Mouse (Mus musculus) gastrocnemius, adult 2 months (tissue): ENCODE results near the gene Cdc42ep4. TPM values are rescaled to one million over a fixed set of nuclear protein-coding genes. Genes with fewer than 3 reads are reported as not detected.

Experiments used
- DNase-seq: peaks from one replicate; pipeline ENCODE4 v3.0.0; 2022
- H3K27ac ChIP-seq: fragments of 200-600 bp; 2 replicates; pipeline ENCODE4 v1.8.1; 2022; ENCODE audit warnings: mild to moderate bottlenecking
- H3K4me3 ChIP-seq: fragments of 200-600 bp; 2 replicates; pipeline ENCODE4 v1.8.1; 2022; ENCODE audit warnings: mild to moderate bottlenecking, moderate library complexity
- CTCF ChIP-seq: fragments of 200-600 bp; IDR thresholded peaks from 2 replicates; pipeline ENCODE4 v1.8.1; 2022; ENCODE audit warnings: antibody characterized with exemption, mild to moderate bottlenecking, moderate library complexity
- intact Hi-C: fragments of 180-260 bp; cut with DNase I; formaldehyde crosslinking; loops from one replicate; pipeline ENCODE4 v1.15.1; 2025
- long read RNA-seq, 2 experiments: library from polyadenylated mRNA; stranded (forward); transcript quantifications; one replicate each; pipeline ENCODE4 v2.0.0; 2021
- total RNA-seq, 2 experiments: library from RNA; stranded (reverse); gene quantifications; 2 replicates each; pipeline ENCODE4 v1.2.3; 2021

The Cdc42ep4 gene
- 1 to 10 TPM; 5.2 to 9.1 TPM for total RNA-seq
- long read RNA-seq, experiment 1, transcript Cdc42ep4-201 (2 exons, 3,008 nt): major isoform, 8 of 11 reads
- long read RNA-seq, experiment 1, partial matches to known transcripts: 0 of 11 reads
- long read RNA-seq, experiment 1, other reads (novel, unspliced or antisense): 2 of 11 reads
- long read RNA-seq, experiment 2, partial matches to known transcripts: 0 of 5 reads
- long read RNA-seq, experiment 2, other reads (novel, unspliced or antisense): 2 of 5 reads

DNA sequence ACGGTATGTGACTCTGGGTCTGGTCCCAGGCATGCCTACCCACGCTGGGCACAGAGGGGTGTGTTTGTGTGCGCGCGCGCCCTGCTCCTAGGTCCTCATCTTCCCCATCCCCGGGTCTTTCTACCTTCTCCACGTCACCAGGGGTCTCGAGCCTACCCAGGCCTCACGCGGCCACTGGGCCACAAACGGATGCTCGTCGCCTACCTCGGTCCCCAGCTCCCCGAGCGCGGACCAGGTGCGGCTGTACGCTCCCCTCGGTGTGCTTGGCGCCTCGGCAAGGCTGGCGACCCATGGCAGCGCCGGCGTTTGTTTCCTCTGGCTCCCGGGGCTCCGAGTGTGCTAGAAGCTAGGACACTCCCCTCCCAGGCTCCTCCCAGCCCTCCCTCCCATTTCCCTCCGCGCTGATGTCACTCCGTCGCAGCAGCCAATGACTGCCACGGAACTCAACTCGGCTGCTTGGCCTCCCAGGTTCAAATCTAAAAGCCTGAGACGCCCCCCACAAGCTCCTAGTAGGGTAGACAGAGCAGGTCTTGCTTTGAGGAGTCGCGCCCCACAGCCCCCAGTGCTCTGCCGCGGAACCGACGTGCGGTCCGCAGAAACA, at the start of gene Cdc42ep4:
Cdc42ep4 (minus strand) TSS at position 398 of the 601 bp plus-strand sequence.
- H3K4me3 ChIP-seq: peak within 1 kb of the TSS; percentile 94
- peak; percentile 89 for DNase-seq
- TF ChIP-seq CTCF: no peak
- H3K27ac ChIP-seq: peak within 1 kb of the TSS; percentile 95
- intact Hi-C loops: loop anchor here (2.0 to 5.0 kb wide), 3 partner anchors 49 to 104 kb away; partner anchors contain the start of gene Cog1

GRCm38 (mm10) chr11:113800026-113800425, 48.3 kb upstream of the Cdc42ep4 start:
- no peak for TF ChIP-seq CTCF
- H3K27ac ChIP-seq: no peak overlapping the region
- no peak overlapping the region for H3K4me3 ChIP-seq
- intact Hi-C loops: no loop called here
- DNase-seq: no peak

DNA sequence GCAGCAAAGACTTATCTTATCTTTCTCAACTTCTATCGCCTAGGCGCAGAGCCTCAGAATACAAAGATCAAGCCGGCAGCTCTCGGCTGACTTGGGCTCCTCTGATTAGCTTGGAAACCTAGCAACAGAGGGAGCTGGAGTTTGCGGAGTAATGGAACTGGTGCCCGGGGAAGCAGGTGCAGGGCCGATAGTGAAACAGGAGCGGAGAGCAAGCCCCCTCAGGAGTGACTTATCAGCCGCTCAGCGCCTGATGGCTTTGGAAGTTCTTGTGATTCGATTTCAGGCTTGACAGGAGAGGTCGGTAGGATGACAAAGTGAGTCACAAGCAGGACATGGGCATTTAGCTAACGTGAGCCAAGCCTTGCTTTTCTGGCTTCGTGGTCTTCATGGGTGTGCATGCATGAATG, 47.4 kb upstream of the Cdc42ep4 start:
- no peak overlapping the region for H3K4me3 ChIP-seq
- H3K27ac ChIP-seq: no peak overlapping the region
- intact Hi-C loops: no loop called here
- TF ChIP-seq CTCF: no peak
- no peak for DNase-seq

GRCm38 (mm10) chr11:113798011-113798410, 46.3 kb upstream of the Cdc42ep4 start:
- no peak for DNase-seq
- no peak for TF ChIP-seq CTCF
- intact Hi-C loops: no loop called here

GRCm38 (mm10) chr11:113797014-113797983, 45.6 kb upstream of the Cdc42ep4 start:
- intact Hi-C loops: no loop called here
- DNase-seq: peak; percentile 3
- H3K4me3 ChIP-seq: no peak overlapping the region
- no peak overlapping the region for H3K27ac ChIP-seq
- no peak for TF ChIP-seq CTCF

More at GRCm38 (mm10) chr11:113798011-113798410, 46.3 kb upstream of the Cdc42ep4 start:
- no peak overlapping the region for H3K27ac ChIP-seq
- H3K4me3 ChIP-seq: no peak overlapping the region

DNA sequence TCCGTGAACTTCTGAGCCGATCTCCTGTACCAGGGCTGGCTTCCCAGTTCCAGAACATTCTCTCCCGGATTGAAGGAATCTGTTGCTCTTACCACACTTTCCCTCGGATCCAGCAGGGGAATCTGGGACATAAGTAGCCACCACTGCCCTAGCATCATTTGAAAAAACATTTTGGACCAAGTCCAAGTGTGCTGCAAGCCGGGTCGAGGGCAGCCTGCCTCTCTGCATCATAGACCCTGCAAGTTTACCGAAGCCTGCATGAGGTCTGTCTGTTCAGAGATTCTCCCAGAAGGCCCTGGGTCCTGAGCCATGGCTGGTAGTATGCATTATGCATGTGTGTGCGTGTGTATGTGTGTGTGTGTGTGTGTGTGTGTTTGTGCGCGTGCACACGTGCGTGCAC, 44.2 kb upstream of the Cdc42ep4 start:
- intact Hi-C loops: no loop called here
- Histone ChIP-seq H3K27ac (no peak overlapping the region), H3K4me3 (no peak overlapping the region)
- DNase-seq: no peak
- no peak for TF ChIP-seq CTCF

GRCm38 (mm10) chr11:113791357-113792215, 39.9 kb upstream of the Cdc42ep4 start:
- no peak for DNase-seq
- intact Hi-C loops: no loop called here
- H3K27ac ChIP-seq: no peak overlapping the region; the same call in 1 of the 2 replicates
- TF ChIP-seq CTCF: no peak
- no peak overlapping the region for H3K4me3 ChIP-seq

DNA sequence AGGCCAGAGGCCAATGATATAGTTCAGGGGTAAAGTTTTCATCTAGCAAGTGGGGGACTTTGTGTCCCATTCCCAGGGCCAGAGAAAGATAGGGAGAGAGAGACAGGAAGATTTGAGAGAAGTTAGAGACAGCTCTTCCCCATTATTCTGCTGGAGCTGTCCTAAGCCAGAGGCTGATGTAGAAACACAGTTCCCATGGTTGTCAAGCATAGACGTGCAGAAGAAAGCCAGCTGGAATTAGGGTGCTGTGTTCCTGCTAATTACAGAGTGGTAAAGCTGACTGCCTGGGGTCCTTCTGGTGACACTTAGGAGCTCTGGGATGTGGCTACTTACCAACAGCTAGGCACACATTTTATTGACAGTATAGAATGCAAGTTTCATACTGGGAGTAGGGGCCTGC, 37.4 kb upstream of the Cdc42ep4 start:
- no peak for DNase-seq
- intact Hi-C loops: no loop called here
- no peak overlapping the region for H3K4me3 ChIP-seq
- H3K27ac ChIP-seq: peak overlapping the region; percentile 62
- no peak for TF ChIP-seq CTCF

DNA sequence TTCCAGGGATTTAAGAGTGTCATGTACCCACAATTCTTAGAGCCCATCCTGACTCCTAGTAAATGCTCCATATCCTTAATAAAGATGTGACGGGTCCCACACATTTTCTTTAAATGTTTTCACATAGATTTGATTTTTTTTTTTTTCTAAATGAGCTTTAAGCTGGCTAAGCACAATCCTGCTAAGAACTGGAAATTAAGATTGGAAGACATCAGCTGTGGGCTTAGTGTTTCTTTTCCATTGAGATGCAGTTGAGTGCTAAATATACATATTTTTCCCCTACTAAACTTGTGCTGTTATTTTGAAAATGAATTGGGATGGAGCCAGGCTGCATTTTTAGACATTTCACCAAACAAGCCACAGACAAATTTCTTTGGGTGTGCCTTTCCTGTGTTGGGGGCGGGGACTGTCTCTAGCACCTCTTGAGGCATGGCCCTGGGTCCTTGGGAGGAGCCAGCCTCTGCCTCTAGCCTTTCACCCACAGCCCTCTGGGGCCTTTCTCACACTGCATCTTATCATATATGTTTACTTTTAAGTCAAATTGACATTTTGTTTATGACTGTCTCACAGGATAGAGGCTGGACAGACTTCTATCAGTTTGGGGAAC, 36.6 kb upstream of the Cdc42ep4 start:
- peak overlapping the region; percentile 62 for H3K27ac ChIP-seq
- no peak for TF ChIP-seq CTCF
- intact Hi-C loops: no loop called here
- H3K4me3 ChIP-seq: no peak overlapping the region
- DNase-seq: no peak

- H3K4me3 ChIP-seq: no peak overlapping the region
- intact Hi-C loops: no loop called here
- DNase-seq: no peak
- no peak overlapping the region for H3K27ac ChIP-seq
- no peak for TF ChIP-seq CTCF
Measured at GRCm38 (mm10) chr11:113787432-113788182, 35.9 kb upstream of the Cdc42ep4 start.

- TF ChIP-seq CTCF: no peak
- Histone ChIP-seq H3K27ac (peak overlapping the region; percentile 84; the same call in 1 of the 2 replicates), H3K4me3 (no peak overlapping the region)
- no peak for DNase-seq
- intact Hi-C loops: no loop called here
Measured at GRCm38 (mm10) chr11:113787009-113787408, 35.3 kb upstream of the Cdc42ep4 start.
